Mouse (Mus musculus) spleen, adult 12 weeks (tissue): ENCODE measurements around the gene Frmd5.

ENCODE experiments used
- DNase-seq: peaks from one replicate; pipeline ENCODE4 v3.0.0; 2022; ENCODE audit warnings: low spot score

Frmd5 gene

DNA sequence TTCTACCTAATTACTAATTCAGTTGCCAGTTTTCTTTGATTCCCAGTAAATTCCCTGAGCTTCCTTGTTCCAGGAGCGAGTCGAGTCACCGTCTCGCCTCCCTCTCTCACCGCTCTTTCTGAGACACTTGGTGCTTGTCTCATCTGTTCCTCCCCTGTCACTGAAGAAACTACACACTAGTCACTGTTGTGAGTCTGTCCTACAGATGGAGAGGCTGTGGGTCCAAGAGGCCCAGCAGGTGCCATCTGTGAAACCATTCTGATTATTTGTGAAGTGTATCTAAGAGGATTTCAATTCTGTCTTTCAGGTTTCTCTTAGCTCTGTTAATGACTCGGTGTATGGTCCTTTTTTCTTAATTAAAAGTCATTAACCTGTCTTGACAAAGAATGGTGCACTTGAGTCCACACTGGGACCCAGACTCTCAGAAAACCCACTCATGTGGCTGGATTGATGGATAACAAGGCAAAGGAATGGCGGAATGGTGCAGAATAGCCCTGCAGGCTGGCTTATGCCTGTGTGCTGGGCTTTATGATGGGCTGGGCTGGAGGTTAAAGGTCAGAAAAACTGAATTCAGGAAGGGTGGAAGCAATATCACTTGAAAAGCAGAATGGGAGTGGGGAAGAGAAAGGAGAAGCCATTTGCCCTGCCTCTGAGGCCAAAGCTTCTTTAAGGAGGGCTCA is 186.2 kb downstream of the Frmd5 start:
- DNase-seq, result no peak

GRCm38 (mm10) chr2:121615199-121615559 is 191.7 kb downstream of the Frmd5 start:
- no peak for DNase-seq

GRCm38 (mm10) chr2:121614483-121615198 is 192.2 kb downstream of the Frmd5 start:
- DNase-seq, result no peak

- no peak for DNase-seq
Measured at GRCm38 (mm10) chr2:121612112-121612511, 194.8 kb downstream of the Frmd5 start.

DNA sequence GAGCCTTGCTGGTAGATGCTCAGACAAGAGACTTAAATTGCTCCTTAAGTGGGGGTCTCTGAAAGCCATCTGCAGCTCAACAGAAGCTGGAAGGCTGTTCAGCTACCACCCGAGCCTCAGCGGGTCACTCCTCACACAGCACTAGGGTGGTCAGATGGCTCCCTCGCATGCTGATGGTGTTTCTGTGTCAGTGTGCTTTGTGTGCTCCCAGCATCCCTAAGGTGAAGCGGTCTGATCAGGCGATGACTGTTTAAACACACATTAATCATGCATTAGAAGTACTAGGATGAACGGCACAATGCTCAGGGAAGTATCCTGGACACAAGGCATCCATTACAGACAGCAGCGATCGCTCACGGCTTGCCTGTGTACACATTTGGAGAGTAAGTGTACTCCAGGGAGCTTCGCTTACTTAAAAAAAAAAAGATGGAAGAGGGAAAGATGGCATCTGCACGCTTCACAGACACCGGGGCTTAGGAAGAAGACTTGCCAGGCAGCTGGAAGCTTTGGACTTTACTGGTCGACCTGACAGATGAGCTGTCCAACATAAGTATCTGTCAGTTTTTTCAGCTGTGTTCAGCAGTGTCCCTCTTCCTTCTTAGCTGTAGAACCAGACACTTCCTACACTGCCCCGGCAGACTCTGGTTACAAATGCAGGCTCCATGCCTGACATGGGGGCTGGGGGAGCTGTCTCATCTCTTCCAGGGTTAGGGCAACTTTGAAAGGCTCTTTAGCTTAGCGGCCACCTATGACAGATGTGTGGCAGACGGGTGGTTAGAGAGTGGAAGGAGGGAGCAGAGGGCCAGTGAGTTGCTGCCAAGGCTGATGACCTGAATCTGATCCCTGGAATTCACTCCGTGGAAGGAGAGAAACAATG is 196.6 kb downstream of the Frmd5 start:
- DNase-seq, result no peak

GRCm38 (mm10) chr2:121609141-121609724 is 197.7 kb downstream of the Frmd5 start:
- no peak for DNase-seq

DNA sequence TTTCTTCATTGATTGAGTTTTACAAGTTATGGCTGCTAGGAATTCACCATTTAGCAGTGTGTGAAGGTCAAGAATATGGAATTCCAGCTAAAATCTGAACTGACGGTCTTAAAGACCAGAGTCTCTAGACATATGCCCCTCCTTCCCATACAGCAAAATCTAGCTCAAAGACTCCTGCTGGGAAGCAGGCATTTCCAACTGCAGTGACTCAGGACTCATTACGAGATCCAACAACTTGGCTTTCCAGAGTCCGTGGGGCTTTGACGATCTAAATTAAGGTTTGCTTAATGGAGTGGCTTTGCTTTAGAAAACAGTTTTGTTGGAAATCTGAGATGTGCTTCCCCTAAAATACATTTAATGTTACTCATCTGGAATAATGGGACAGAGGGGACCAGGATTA is 204.5 kb downstream of the Frmd5 start:
- no peak for DNase-seq

DNA sequence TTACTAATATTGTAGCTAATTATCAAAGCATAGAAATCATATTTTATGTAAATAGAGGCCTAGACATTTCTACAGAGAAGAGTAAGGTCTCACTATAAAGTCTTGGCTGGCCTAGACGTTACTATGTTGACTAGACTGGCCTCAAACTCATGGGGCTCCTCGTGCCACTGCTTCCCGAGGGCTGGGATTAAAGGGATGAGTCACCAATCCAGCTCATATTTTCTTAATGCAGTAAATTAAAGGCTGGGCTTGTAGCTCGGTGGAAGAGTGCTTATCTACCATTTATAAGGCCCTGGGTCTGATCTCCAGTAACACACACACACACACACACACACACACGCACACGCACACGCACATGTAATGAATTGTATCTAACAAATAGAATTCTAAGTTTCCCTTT is 205.3 kb downstream of the Frmd5 start:
- no peak for DNase-seq

GRCm38 (mm10) chr2:121600736-121601135 is 206.2 kb downstream of the Frmd5 start:
- DNase-seq, result no peak

DNA sequence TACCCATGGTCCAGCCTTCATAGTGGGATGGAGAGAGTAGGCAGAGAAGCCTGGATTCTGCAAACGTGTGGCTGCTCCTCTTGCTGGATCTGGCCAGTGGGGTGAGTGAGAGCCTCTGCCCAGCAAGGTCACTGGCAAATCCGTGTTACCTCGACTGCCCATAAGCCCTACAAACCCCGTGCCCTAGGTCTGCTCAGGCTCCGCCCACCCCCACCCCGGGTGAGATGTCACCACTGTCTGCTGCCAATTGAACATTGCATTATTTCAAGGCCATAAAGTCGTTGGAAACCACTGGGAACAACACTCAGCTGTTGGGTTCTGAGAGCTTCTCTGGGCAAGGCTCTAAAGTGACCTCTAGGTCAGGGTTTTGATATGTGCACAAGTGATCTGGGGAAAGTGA is 208.6 kb downstream of the Frmd5 start:
- DNase-seq, result no peak

DNA sequence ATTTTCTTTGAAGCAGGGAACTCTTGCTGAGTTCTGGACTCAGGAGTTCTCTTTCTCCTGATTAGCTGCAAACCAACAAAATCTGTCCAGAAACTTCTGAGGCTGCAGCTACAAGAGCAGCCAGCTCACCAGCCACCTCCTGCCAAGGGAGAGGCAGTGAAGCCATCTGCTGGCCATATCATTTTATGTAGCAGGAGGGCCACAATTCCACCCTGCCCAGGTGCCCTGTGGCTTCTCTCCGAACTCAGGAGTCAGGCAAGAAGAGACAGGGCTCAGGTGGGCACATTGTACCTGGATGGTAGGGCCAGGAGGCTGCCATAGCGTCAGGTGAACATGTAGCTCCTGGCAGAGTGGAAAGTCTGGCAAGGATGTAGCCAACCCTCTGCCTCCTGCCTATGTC is 210.3 kb downstream of the Frmd5 start:
- no peak for DNase-seq

DNA sequence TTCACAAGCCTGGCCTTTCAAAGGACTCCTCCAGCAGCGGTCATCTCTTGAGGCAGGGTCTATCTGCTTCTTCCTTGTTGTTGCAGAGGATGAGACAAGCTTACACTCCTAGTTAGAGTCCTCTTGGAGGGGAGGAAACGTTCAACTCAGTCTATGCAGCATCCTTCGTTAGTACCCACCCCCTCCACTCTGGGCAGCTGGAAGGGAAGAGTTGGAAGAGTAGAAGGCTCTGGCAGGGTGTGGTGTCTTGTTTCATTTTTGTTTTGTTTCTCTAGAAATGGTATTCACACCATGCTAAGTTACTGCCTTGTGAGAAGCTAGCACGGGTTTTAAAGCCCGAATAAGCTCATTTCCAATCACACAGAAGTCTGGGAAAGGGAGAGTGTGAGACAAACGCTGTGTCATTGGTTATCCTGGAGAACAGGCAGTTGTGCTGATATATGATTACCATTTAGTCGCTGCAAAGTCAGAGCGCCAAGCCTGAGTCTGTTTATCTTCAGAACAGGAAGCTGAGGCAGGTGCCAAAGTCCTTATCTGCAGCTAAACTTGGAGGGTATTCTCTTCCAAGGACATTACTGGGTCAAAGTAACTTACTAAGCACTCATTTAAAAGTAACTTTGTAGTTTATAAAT is 212.1 kb downstream of the Frmd5 start:
- no peak for DNase-seq

DNA sequence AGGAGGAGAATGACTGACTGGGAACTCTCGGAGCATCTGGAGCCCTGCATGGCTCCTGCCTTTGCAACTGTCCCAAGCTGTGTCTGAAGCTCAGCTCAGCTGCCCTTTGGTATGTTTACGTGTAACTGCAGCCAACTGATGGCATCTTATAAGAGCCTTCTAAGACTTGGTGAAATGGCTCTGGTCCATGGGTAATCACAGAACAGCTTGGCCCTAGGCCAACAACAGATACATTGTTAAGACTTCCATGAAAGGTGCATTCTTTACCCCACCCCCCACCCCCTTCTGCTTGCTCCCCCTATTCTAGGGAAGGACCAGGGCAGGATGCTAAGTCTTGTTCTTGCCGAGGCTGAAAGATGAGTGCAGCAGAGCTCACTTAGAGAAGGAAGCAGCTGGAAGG is 212.8 kb downstream of the Frmd5 start:
- DNase-seq, result no peak

- DNase-seq, result no peak
Measured at GRCm38 (mm10) chr2:121588309-121588694, 218.6 kb downstream of the Frmd5 start.

DNA sequence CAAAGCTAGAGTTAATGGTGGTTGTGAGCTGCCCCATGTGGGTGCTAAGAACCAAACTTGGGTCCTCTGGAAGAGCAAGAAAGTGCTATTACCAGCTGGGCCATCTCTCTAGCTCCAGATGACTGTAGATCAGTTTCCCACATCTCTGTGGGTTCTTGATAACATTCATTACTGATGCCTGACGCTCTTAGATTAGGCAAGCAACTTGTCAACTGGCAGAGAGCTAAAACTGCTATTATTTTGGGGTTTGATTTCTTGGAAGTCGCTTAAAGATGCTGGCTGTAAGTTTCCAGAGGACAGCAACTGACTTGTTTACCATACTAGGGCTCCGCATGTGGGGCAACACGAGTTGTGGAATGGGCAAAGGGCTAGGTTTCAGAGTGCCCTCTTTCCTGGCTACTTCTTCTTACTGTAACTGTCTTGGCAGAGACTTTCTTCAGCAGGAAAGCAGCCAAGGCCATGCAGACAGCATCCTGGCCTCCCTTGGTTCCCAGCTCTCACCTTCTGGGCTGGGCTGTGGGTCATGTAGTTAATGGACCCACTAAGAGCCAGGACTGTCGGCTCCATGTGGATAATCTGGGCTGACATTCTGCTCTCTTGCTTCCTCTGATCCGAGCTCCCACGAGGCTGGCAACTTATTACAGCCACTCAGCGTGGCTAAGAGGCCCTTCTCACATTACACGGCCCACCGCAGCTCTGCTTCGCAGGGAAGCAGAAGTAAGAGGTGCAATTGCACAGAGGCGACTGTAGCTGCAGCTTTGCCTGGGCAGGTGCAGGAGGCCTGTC is 219.2 kb downstream of the Frmd5 start:
- DNase-seq, result no peak

DNA sequence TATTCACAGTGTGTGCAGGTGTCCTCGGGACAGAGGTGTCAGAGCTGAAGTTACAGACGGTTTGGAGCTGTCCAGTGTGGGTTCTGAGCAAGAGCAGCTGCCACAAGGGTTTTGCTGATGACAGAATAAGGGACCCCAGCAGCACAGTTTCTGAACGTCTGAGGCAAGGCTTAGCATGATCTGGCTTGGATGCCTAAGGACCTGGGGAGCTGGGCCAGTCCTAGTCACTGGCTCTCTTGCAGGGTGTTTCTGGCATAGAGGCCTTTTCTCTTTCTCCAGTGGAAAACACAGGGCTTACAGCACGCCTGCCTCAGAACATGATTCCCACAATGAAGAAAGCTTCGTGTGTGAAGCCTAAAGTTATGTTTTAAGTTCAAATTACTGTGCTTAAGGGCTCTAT is 222.2 kb downstream of the Frmd5 start:
- no peak for DNase-seq

GRCm38 (mm10) chr2:121583468-121584116 is 223.3 kb downstream of the Frmd5 start:
- no peak for DNase-seq

GRCm38 (mm10) chr2:121582809-121583376 is 224.0 kb downstream of the Frmd5 start:
- DNase-seq, result no peak

- DNase-seq, result no peak
Measured at GRCm38 (mm10) chr2:121575741-121576201, 231.1 kb downstream of the Frmd5 start.

DNA sequence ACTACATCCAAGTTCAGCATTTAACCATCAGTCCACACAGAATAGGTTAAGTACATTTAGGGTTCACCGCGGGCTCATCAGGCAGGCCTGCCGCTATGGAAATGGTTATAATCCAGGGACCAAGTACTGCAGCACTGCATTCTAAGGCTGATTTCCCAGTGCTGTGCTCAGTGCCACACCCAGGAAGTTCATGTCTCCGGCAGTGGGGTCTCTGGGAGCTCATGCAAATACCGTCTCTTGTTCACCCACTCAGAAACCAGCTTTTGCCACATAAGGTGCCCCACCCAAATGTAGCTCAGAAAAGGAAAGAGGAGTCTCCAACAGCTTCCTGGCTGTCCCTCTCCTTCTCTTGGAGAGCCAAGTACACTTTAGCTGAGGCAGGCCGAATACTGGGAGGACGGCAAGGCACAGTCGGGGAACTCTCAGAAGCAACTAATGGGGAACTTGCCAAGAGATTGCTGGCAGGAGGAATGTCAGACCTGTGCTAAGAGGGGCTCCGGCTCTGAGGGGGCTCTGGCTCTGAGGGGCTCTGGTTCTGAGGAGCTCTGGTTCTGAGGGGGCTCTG is 232.7 kb downstream of the Frmd5 start:
- DNase-seq, result no peak
